Mouse (Mus musculus) CD4-positive, CD25-positive, alpha-beta regulatory T cell, adult 2 months (primary cell): Measurements from ENCODE around the gene Mrpl38.

Experiments
- DNase-seq: peaks from one replicate; pipeline ENCODE4 v3.0.0-alpha.2; 2012; ENCODE audit warnings: low read depth, low spot score

Gene Mrpl38

DNA sequence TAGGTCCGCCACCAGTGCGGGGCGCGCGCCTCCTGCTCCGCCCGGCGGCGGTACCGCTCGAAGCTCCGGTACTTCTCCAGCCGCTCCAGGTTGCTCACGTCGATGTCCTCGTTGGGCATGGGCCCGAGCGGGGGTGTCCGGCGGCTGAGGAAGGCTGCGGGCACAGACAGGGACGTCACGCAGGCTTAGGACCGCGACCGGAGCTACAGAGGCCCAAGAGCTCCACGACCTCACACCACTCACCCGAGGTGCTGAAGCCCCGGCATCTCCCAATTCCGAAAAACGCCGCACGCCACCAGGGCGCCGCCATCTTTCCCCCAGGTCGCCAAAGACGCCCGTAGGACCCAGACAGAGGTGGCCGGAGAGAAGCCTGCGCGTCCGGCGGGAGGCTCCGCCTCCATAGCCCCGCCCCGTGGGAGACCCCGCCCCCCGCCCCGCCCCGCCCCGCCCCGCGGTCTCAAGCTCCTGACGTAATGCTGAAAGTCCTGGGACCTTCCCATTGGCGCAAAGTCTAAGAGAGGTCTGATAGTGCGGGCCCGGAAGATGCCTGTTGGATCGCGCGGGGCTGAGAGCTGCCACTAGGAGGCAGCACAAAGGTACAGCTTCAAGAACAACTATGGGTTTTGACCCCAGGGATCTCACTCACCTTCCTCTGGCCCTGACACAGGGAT lies at the start of gene Mrpl38:
Mrpl38 (minus strand) TSS at position 401 of the 671 bp plus-strand sequence.
- peak; percentile 97 for DNase-seq

DNA sequence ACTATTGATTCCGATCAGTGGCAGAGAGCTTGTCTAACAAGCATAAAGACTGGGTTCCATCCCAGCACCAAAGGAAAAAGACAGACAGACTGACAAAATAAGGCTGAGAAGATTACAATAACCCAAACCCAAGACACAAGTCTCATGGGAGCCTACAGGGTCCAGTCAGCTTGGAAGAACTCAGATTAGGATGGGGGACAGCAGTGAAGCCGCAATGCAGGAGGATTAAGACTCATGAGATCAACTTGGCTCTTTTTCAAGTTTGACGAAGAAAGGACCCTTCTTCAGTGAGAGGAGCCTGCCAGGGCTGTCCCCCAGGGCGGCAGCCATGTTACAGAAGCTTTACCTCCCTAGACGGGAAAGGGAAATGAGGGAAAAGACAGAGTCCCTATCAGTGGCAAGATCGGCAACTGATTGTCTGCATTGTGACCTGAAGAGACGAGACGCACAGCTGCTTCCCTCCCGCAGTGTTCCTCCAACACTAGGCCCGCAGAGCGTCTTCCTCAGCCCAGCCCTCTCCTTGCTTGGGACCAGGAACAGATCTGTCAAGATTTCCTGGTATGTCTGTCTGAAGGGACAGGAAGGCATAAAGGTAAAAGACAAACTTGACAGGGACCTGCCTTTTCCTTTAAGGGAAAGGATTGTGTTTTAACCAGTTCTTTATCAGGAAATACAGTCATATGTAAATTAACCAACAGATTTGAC lies 48.7 kb upstream of the Mrpl38 start:
- DNase-seq = no peak

GRCm38 (mm10) chr11:116186360-116186759 lies 47.7 kb upstream of the Mrpl38 start:
- no peak for DNase-seq

DNA sequence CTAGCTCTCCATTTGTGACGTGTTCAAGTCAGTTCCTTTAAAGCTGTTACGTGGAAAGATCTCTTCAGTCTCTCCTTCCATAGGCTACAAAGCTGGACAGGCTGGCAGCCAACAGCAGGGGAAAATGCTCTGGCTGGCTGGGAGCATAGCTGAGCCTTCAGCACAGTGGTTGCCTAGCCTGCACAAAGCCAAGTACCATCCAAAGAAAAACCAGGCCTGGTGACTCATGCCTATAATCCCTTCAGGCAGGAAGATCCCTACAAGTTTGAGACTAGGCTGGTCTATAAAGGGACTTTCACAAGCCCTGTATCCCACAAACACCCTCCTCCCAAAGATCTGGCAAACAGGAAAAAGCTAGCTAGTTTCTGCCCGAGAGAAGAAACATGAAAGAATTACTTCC lies 47.2 kb upstream of the Mrpl38 start:
- no peak for DNase-seq

DNA sequence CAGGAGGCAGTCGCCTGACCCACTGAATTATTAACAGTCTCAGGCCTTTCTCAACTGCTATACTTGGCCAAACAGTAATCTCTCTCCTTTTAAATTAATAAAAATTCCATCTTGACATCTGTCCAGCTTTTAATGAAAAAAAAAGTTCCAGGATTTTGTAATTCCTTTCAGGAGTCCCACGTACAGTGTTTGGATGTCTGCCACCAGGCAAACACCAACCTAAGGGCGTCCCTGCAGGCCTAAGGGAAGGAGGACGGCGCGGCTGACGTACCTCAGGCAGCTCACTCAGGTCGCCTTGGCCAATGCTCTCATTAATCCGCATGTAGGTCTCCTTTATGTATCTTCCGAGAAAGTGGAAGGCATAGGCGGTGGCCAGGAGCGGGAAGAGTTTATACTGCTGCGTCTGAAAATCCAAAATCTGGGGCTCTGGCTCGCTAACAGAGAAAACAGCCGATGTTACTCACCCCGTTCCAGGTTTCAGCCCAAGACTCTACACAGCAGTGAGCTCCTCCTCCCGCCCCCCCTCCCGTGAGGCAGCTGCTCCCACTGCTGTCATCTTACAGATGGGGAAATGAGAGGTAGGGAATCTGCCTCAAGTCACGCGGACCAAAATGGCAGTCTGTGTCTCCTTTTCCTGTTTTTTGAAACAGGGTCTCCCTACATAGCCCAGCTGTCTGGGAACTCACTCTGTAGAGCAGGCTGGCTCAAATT lies 39.9 kb upstream of the Mrpl38 start:
- DNase-seq = no peak

DNA sequence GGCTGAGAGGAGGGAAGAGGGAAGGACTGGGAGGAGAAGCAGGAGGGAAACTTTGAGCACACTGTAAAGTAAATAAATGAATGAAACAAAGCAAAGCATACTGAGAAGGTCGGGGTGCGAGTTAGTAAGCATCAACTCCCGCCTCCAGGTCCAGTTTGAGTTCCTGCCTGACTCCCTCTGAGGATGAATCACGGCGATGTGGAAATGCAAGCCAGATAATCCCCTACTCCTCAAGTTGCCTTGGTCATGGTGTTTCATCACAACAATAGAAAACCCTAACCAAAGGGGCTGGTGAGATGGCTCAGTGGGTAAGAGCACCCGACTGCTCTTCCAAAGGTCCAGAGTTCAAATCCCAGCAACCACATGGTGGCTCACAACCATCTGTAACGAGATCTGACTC lies 37.3 kb upstream of the Mrpl38 start:
- no peak for DNase-seq

- DNase-seq = no peak
Observed at GRCm38 (mm10) chr11:116174775-116175448, 36.2 kb upstream of the Mrpl38 start.

DNA sequence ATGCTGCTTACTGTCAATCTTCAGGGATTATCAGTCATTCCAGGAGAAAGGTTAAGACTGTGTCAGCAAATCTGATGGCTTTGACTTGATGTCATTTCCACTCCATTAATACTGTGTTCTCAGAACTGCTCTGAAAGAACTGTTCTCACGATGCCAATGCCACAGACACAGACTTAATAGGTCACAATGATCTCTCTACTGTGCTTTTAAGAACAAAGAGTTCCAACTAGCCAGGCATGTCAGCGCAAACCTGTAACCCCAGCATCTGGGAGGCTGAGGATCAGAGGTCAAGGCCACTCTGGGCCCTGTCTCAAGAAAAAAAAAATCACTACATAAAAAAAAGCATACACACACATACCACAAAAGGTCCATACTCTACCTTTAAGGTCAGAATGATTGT lies 33.3 kb upstream of the Mrpl38 start:
- DNase-seq = no peak

DNA sequence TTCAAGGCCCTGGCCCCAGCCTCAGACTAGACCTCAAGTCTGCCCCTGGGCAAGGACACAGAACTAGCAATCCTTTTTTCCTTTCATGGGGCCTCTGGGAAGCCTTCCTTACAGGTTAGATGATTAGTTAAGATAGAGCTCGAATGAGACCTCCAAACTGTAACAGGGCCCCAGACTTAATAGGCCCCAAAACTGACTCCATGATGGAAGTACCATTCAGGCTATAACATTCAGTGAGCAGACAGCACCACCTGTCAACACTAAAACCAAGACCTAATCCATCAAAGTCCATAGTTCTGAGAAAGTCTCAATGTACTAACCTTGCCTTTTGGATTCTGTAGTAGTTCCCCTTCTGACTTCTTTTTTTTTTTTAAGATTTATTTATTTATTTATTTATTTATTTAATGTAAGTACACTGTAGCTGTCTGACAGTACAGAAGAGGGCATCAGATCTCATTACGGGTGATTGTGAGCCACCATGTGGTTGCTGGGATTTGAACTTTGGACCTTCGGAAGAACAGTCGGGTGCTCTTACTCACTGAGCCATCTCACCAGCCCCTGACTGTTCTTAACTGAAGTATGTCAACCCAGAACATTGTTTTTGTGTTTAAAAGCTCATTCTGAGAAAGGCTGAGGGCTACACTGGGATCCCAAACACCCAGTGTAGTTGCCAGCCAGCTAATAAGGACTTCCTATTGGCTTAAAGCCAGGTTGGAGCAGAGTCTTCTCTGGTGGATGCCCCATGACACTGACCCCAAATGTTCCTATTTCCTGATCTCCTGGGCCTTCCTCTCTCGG lies 31.5 kb upstream of the Mrpl38 start:
- no peak for DNase-seq

DNA sequence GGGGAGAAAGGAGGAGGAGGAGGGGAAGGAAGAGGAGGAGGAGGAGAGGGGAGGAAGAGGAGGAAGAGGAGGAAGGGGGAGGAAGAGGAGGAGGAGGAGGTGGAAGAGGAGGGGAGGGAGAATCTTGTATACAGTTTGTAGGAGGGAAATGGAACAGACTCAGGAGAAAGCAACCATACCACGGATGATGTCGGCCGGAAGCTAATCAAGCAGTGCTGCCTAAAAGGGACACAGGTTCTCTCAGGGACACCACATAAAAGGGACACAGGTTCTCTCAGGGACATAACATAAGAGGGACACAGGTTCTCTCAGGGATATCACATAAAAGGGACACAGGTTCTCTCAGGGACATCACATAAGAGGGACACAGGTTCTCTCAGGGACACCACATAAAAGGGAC lies 30.5 kb upstream of the Mrpl38 start:
- no peak for DNase-seq

GRCm38 (mm10) chr11:116167884-116168439 lies 29.3 kb upstream of the Mrpl38 start, which contains the start of gene Fbf1:
Gene Fbf1 (minus strand): TSS chr11:116168166.
- DNase-seq = peak; percentile 92

DNA sequence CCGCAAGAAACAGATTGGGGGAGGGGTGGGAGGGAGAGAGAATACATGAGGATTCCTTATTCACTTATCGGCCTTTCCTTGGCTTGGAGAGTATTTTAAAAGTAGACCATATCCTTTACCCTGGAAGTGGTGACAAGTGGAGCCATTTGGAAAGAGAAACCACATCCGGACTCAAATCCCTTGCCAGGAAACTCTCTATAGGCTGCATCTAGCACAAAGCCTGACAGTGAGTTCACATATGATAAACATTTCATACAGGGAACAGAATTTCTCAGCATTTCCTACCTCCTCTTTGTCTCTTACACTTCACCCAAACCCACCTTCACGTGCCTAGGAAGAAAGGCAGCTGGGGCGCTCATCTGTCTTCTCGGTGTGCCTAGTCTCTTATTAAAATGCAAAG lies 28.6 kb upstream of the Mrpl38 start:
- DNase-seq = peak; percentile 22

DNA sequence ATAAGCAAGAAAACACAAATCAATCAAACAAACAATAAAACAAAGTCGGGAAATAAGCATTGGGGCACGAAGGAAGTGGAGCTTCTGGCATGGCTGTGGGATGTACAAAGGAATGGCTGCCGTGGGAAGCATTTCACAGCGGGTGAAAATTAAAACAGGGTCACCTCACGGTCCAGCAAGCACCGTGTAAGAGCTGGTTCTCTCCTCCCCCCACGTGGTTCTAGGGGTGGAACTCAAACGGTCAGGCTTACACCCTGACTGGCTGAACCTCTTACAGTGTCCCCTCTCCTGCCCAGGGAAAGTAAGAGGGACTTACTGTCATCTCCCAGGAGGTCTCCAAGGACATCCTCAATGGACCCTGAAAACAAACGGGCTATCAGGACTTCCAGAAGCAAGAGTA lies 24.3 kb upstream of the Mrpl38 start:
- DNase-seq = no peak

- no peak for DNase-seq
Observed at GRCm38 (mm10) chr11:116162146-116162545, 23.5 kb upstream of the Mrpl38 start.

- DNase-seq = no peak
Observed at GRCm38 (mm10) chr11:116161312-116161711, 22.6 kb upstream of the Mrpl38 start.

DNA sequence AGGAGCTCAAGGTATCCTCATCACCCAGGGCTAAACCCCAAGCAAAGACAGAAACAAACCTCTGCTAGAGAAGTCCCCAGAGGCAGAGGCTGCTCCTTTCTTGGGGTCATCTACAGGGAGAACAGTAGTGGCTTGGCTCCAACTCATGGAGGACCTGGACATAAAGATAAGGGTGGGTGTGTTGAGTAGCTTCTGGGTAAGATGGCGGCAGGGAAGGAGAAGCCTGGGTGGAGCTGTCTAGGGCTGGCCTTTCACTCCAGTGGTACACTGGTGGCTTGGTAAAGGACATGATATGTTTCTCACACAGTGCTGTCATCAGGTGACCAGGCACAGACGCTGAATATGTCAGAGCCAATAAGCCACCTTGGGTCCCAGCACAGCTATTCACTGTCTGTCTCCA lies 12.3 kb upstream of the Mrpl38 start:
- DNase-seq = no peak

- DNase-seq = no peak
Observed at GRCm38 (mm10) chr11:116149341-116149740, 10.7 kb upstream of the Mrpl38 start.

GRCm38 (mm10) chr11:116148761-116149221 lies 10.1 kb upstream of the Mrpl38 start:
- DNase-seq = no peak

GRCm38 (mm10) chr11:116146294-116146985 lies 7.8 kb upstream of the Mrpl38 start:
- DNase-seq = no peak
